Mouse (Mus musculus) small intestine, adult 2 months (tissue): Measurements from ENCODE around the gene Igsf3. TPM values are rescaled to one million over a fixed set of nuclear protein-coding genes. Genes with fewer than 3 reads are reported as not detected.

Experiments
- H3K27ac ChIP-seq: fragments of 200-500 bp; 2 replicates; pipeline ENCODE4 v1.5.1; 2012; ENCODE audit warnings: low read depth, low read length, control low read depth, inconsistent platforms; ENCODE audit not compliant: insufficient read depth
- H3K27me3 ChIP-seq: fragments of 200-500 bp; 2 replicates; pipeline ENCODE4 v1.6.1; 2012; ENCODE audit warnings: mild to moderate bottlenecking, moderate library complexity, low read length, inconsistent platforms; ENCODE audit not compliant: control insufficient read depth, insufficient read depth
- H3K36me3 ChIP-seq: fragments of 200-500 bp; 2 replicates; pipeline ENCODE4 v1.6.1; 2012; ENCODE audit warnings: mild to moderate bottlenecking, low read length, control low read depth, inconsistent platforms; ENCODE audit not compliant: control insufficient read depth, insufficient read depth
- H3K4me1 ChIP-seq: fragments of 200-500 bp; 2 replicates; pipeline ENCODE4 v1.6.1; 2012; ENCODE audit warnings: low read length, inconsistent platforms, mixed read lengths; ENCODE audit not compliant: control insufficient read depth, insufficient read depth, insufficient read length
- H3K4me3 ChIP-seq: fragments of 200-500 bp; 2 replicates; pipeline ENCODE4 v1.5.1; 2012; ENCODE audit warnings: low read depth, mild to moderate bottlenecking, control low read depth, inconsistent platforms, low read length, moderate library complexity
- CTCF ChIP-seq: fragments of 200-500 bp; IDR thresholded peaks from 2 replicates; pipeline ENCODE4 v1.5.1; 2012; ENCODE audit warnings: low read depth, mild to moderate bottlenecking, control low read depth, inconsistent platforms, low read length, moderate library complexity, mixed read lengths; ENCODE audit not compliant: insufficient replicate concordance, insufficient read length; ENCODE audit errors: extremely low read depth
- POLR2A ChIP-seq: fragments of 200-500 bp; IDR thresholded peaks from 2 replicates; pipeline ENCODE4 v1.6.1; 2012; ENCODE audit warnings: low read depth, mild to moderate bottlenecking, control low read depth, inconsistent platforms, low read length, moderate library complexity
- WGBS: fragments of 180-500 bp; shearing (Covaris S2); methylation state at CpG from one replicate; pipeline ENCODE4 v1.1.7; 2018; 5-methylcytosine and 5-hydroxymethylcytosine counted together
- polyA plus RNA-seq: library from polyadenylated mRNA; depleted of rRNA; stranded (reverse); fragments of >200 nt; gene quantifications from 2 replicates; pipeline ENCODE4 v1.2.3, GENCODE M21; 2012; rRNA removed

The Igsf3 gene
- polyA plus RNA-seq: 7.2 and 17.0 TPM in 2 replicates

GRCm38 (mm10) chr3:101376538-101377247 lies at the start of gene Igsf3:
Igsf3 (plus strand) TSS chr3:101377083.
- Histone ChIP-seq H3K27me3 (no peaks in the 10 kb centered on the region), H3K27ac (peak within 1 kb of the TSS; percentile 11; the same call in 1 of the 2 replicates), H3K36me3 (no peaks in the 10 kb centered on the region), H3K4me3 (peak within 1 kb of the TSS; percentile 79), H3K4me1 (peaks cover 20% of the 10 kb centered on the region; the same call in 1 of the 2 replicates)
- whole genome bisulfite sequencing: 7% methylated on average over 41 of the region's 56 CpGs
- TF ChIP-seq CTCF (no peak), POLR2A (peak; percentile 62; the same call in 1 of the 2 replicates)

GRCm38 (mm10) chr3:101327248-101327647 lies 49.6 kb upstream of the Igsf3 start:
- no peak overlapping the region for H3K4me3 ChIP-seq
- H3K27me3 ChIP-seq: no peaks in the 10 kb centered on the region
- WGBS: 84% methylated on average over 2 of the region's 2 CpGs
- H3K36me3 ChIP-seq: no peaks in the 10 kb centered on the region
- H3K4me1 ChIP-seq: no peaks in the 10 kb centered on the region
- H3K27ac ChIP-seq: no peak overlapping the region
- no peak for TF ChIP-seq CTCF
- TF ChIP-seq POLR2A: no peak

GRCm38 (mm10) chr3:101328617-101329016 lies 48.3 kb upstream of the Igsf3 start:
- no peaks in the 10 kb centered on the region for H3K27me3 ChIP-seq
- no peaks in the 10 kb centered on the region for H3K36me3 ChIP-seq
- no peak overlapping the region for H3K27ac ChIP-seq
- no peaks in the 10 kb centered on the region for H3K4me1 ChIP-seq
- WGBS: 63% methylated on average over 7 of the region's 7 CpGs
- no peak overlapping the region for H3K4me3 ChIP-seq
- TF ChIP-seq CTCF (no peak), POLR2A (no peak)

- 90% methylated on average over 9 of the region's 9 CpGs for WGBS
- Histone ChIP-seq H3K27ac (no peak overlapping the region), H3K27me3 (no peaks in the 10 kb centered on the region), H3K4me3 (no peak overlapping the region), H3K4me1 (no peaks in the 10 kb centered on the region), H3K36me3 (no peaks in the 10 kb centered on the region)
- TF ChIP-seq POLR2A: no peak
- TF ChIP-seq CTCF: no peak
Observed at GRCm38 (mm10) chr3:101343199-101343924, 33.5 kb upstream of the Igsf3 start.

GRCm38 (mm10) chr3:101344246-101344645 lies 32.6 kb upstream of the Igsf3 start:
- 87% methylated on average over 3 of the region's 3 CpGs for WGBS

DNA sequence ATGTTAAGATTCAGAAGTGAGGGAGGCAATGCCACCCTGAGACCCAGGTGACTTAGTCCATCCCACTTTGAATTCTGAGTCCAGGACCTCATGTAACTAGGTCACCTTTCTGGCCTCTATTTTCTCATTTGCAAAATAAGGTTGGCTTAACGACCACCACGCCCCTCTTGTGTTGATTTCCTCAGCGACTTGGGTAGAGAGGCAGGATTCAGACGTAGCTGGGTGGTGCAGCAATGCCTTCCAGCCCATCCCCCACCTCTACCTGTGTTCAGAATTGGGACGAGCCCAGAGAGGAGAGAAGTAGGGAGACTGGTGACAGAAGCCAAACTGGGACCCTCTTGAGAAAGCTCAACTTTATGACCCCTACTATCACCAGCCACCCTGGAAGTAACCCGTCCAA lies 31.6 kb upstream of the Igsf3 start:
- Histone ChIP-seq H3K4me3 (no peak overlapping the region), H3K4me1 (no peaks in the 10 kb centered on the region), H3K27me3 (no peaks in the 10 kb centered on the region), H3K27ac (no peak overlapping the region), H3K36me3 (no peaks in the 10 kb centered on the region)
- TF ChIP-seq POLR2A: no peak
- no peak for TF ChIP-seq CTCF
- 54% methylated on average over 6 of the region's 6 CpGs for WGBS

More at GRCm38 (mm10) chr3:101344246-101344645, 32.6 kb upstream of the Igsf3 start:
- Histone ChIP-seq H3K4me3 (no peak overlapping the region), H3K36me3 (no peaks in the 10 kb centered on the region), H3K4me1 (no peaks in the 10 kb centered on the region), H3K27ac (no peak overlapping the region), H3K27me3 (no peaks in the 10 kb centered on the region)
- TF ChIP-seq CTCF: no peak
- TF ChIP-seq POLR2A: no peak

DNA sequence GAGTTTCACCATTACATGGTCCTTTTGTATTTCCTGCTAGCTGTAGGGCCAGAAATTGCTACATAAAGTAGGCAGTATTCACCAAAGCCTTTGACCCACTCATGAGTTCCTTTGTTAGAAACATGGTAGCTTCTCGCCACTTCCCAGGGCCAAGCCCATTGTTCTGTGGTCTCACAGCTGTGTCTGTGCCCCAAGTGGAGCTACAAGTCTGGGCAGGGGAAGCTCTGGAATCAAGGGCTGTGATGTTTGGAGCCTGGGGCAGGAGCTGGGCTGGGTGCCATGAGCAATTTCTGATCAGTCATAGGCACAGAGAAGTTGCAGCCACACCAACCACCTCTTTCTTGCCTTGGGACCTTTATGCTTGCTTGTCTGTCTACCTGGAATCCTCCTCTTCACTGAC lies 30.1 kb upstream of the Igsf3 start:
- Histone ChIP-seq H3K27me3 (no peaks in the 10 kb centered on the region), H3K4me3 (no peak overlapping the region), H3K27ac (no peak overlapping the region), H3K36me3 (no peaks in the 10 kb centered on the region), H3K4me1 (no peaks in the 10 kb centered on the region)
- TF ChIP-seq CTCF (no peak), POLR2A (no peak)
- WGBS: 79% methylated on average over 1 of the region's 1 CpGs
